11 mouse cellular contexts compared by ENCODE assay signal in genomic region chr10:24825456-24826081, GRCm38 (mm10).
"Had no signal": no experiment of that assay in that cellular context is flagged by ENCODE, and none has a peak within 500 bp of the region (broad histone marks: within the 10 kb centered on the region; RNA-seq: fewer than 3 reads in every experiment).

No protein-coding gene starts in this region.

- H3K4me3 ChIP-seq: limb, embryonic 15.5 days had no signal

- H3K27ac ChIP-seq: kidney, postnatal 0 days; limb, embryonic 15.5 days had no signal

- H3K36me3 ChIP-seq: limb, embryonic 15.5 days had no signal

- H3K4me2 ChIP-seq: limb, embryonic 15.5 days had no signal

- DNase-seq: kidney, adult 11 months; kidney, adult 9 months; kidney, postnatal 36 days; layer of hippocampus, adult 9-11 months; layer of hippocampus, postnatal 36 days; lung, adult 18-20 months; right cerebral cortex, adult 18-20 months; right cerebral cortex, postnatal 25 days; thymus, postnatal 36 days had no signal

- H3K9ac ChIP-seq: limb, embryonic 15.5 days had no signal

- H3K27me3 ChIP-seq: limb, embryonic 15.5 days had no signal

- H3K9me3 ChIP-seq: limb, embryonic 15.5 days had no signal
